Mouse (Mus musculus) bone marrow, adult 2 months (tissue): ENCODE results near the gene Ankrd37.

Experiments
- CTCF ChIP-seq: fragments of 200-500 bp; IDR thresholded peaks from 2 replicates; pipeline ENCODE4 v1.5.1; 2011; ENCODE audit warnings: low read length, control low read depth; ENCODE audit not compliant: control insufficient read depth, insufficient read depth
- POLR2A ChIP-seq: fragments of 200-500 bp; IDR thresholded peaks from 2 replicates; pipeline ENCODE4 v1.6.1; 2011; ENCODE audit warnings: low read depth, mild to moderate bottlenecking, control low read depth, low read length, borderline replicate concordance; ENCODE audit not compliant: control insufficient read depth

DNA sequence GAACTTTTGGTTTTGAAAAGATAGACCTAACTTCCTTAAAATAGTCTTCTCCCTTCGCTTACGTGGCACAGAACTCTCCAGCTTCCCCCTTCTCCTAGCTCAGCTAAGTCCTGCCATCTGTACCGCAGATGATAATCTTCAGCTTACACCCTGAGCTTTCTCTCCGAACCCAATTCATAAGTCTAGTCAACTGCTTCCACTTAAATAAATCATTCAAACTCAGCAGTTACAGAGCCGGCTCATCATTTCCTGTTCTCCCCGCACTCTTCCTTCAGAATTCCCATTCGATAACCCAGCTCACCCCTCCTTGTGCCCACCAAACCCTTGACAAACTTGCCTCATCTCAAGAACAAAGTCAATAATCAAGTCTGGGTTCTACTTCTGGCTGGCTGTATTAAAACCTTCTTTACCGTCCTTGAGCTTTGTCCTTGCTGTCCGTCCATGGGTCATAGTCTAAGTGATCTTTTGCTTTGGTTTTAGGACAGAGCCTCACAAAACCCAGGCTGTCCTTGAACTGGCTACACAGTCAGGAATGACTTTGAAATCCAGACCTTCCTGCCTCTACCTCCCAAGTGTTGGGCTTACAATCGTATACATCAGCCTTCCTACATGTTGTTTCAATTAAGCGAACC, 29.6 kb downstream of the Ankrd37 start:
- TF ChIP-seq POLR2A, result no peak
- TF ChIP-seq CTCF, result no peak
